Mouse (Mus musculus): ENCODE results near the gene Lin9. TPM values are rescaled to one million over a fixed set of nuclear protein-coding genes. Genes with fewer than 3 reads are reported as not detected.
"Not testable (repeated sequence)": the region's sequence is repeated elsewhere in the genome, so short reads cannot be mapped to it uniquely, and the experiment has no call there.

Gene Lin9
- polyA plus RNA-seq (2015; fragmentation: Nextera tagmentation; extraction: Ambion mirVana): 7.8 and 9.1 TPM in 2 replicates

GRCm38 (mm10) chr1:180641137-180641517 is at the start of gene Lin9:
Lin9 (plus strand) TSS chr1:180641150.
- Histone ChIP-seq H3K4me2 (ENCODE audit: low read length) (peak within 1 kb of the TSS; percentile 93), H3K4me3 (ENCODE audit: low read length) (peak within 1 kb of the TSS; percentile 96), H3K36me3 (ENCODE audit: control insufficient read depth, insufficient read depth, low read length) (no peaks in the 10 kb centered on the region), H3K4me1 (ENCODE audit: control insufficient read depth, insufficient read depth, low read depth, low read length) (peaks cover 16% of the 10 kb centered on the region), H3K9ac (ENCODE audit: low read depth, low read length) (peak within 1 kb of the TSS; percentile 92), H3K27ac (ENCODE audit: low read depth, low read length) (peak within 1 kb of the TSS; percentile 86), H3K9me3 (ENCODE audit: control insufficient read depth, low read length) (no peaks in the 10 kb centered on the region), H3K27me3 (replicated peaks; ENCODE audit: control insufficient read depth, insufficient read depth, low read length) (no peaks in the 10 kb centered on the region)
- under 1% methylated on average over 24 of the region's 47 CpGs for WGBS
- ATAC-seq: peak; percentile 93

GRCm38 (mm10) chr1:180600578-180600977 is 40.4 kb upstream of the Lin9 start:
- no peak for ATAC-seq
- Histone ChIP-seq H3K9ac (ENCODE audit: low read depth, low read length) (no peak overlapping the region), H3K4me2 (ENCODE audit: low read length) (no peak overlapping the region), H3K27ac (ENCODE audit: low read depth, low read length) (no peak overlapping the region), H3K36me3 (ENCODE audit: control insufficient read depth, insufficient read depth, low read length) (peaks cover 55% of the 10 kb centered on the region), H3K4me1 (ENCODE audit: control insufficient read depth, insufficient read depth, low read depth, low read length) (no peaks in the 10 kb centered on the region), H3K27me3 (replicated peaks; ENCODE audit: control insufficient read depth, insufficient read depth, low read length) (no peaks in the 10 kb centered on the region), H3K9me3 (ENCODE audit: control insufficient read depth, low read length) (no peaks in the 10 kb centered on the region), H3K4me3 (ENCODE audit: low read length) (no peak overlapping the region)
- WGBS: 84% methylated on average over 6 of the region's 6 CpGs

GRCm38 (mm10) chr1:180601806-180602205 is 39.1 kb upstream of the Lin9 start:
- no peak overlapping the region for H3K4me3 ChIP-seq (ENCODE audit: low read length)
- H3K27me3 ChIP-seq (replicated peaks; ENCODE audit: control insufficient read depth, insufficient read depth, low read length): no peaks in the 10 kb centered on the region
- ATAC-seq: no peak
- H3K36me3 ChIP-seq (ENCODE audit: control insufficient read depth, insufficient read depth, low read length): peaks cover 46% of the 10 kb centered on the region
- H3K4me2 ChIP-seq (ENCODE audit: low read length): no peak overlapping the region
- H3K4me1 ChIP-seq (ENCODE audit: control insufficient read depth, insufficient read depth, low read depth, low read length): no peaks in the 10 kb centered on the region
- no peak overlapping the region for H3K9ac ChIP-seq (ENCODE audit: low read depth, low read length)
- WGBS: 91% methylated on average over 6 of the region's 6 CpGs
- H3K9me3 ChIP-seq (ENCODE audit: control insufficient read depth, low read length): no peaks in the 10 kb centered on the region
- H3K27ac ChIP-seq (ENCODE audit: low read depth, low read length): no peak overlapping the region

- no peaks in the 10 kb centered on the region for H3K4me1 ChIP-seq (ENCODE audit: control insufficient read depth, insufficient read depth, low read depth, low read length)
- no peak overlapping the region for H3K27ac ChIP-seq (ENCODE audit: low read depth, low read length)
- WGBS: 56% methylated on average over 4 of the region's 4 CpGs
- H3K4me2 ChIP-seq (ENCODE audit: low read length): no peak overlapping the region
- no peaks in the 10 kb centered on the region for H3K27me3 ChIP-seq (replicated peaks; ENCODE audit: control insufficient read depth, insufficient read depth, low read length)
- H3K36me3 ChIP-seq (ENCODE audit: control insufficient read depth, insufficient read depth, low read length): peaks cover 20% of the 10 kb centered on the region
- no peak overlapping the region for H3K9ac ChIP-seq (ENCODE audit: low read depth, low read length)
- H3K9me3 ChIP-seq (ENCODE audit: control insufficient read depth, low read length): no peaks in the 10 kb centered on the region
- ATAC-seq: no peak
- H3K4me3 ChIP-seq (ENCODE audit: low read length): no peak overlapping the region
These were observed 36.4 kb upstream of the Lin9 start for GRCm38 (mm10) chr1:180604579-180604978.

- H3K4me3 ChIP-seq (ENCODE audit: low read length): no peak overlapping the region
- H3K36me3 ChIP-seq (ENCODE audit: control insufficient read depth, insufficient read depth, low read length): peaks cover 9% of the 10 kb centered on the region; the same call in 1 of the 2 replicates
- no peak overlapping the region for H3K27ac ChIP-seq (ENCODE audit: low read depth, low read length)
- no peaks in the 10 kb centered on the region for H3K4me1 ChIP-seq (ENCODE audit: control insufficient read depth, insufficient read depth, low read depth, low read length)
- no peak overlapping the region for H3K9ac ChIP-seq (ENCODE audit: low read depth, low read length)
- no peak overlapping the region for H3K4me2 ChIP-seq (ENCODE audit: low read length)
- no peak for ATAC-seq
- H3K27me3 ChIP-seq (replicated peaks; ENCODE audit: control insufficient read depth, insufficient read depth, low read length): no peaks in the 10 kb centered on the region
- H3K9me3 ChIP-seq (ENCODE audit: control insufficient read depth, low read length): no peaks in the 10 kb centered on the region
- 84% methylated on average over 3 of the region's 3 CpGs for WGBS
These were observed 34.8 kb upstream of the Lin9 start for GRCm38 (mm10) chr1:180606106-180606505.

GRCm38 (mm10) chr1:180606796-180607577 is 34.0 kb upstream of the Lin9 start:
- Histone ChIP-seq H3K36me3 (ENCODE audit: control insufficient read depth, insufficient read depth, low read length) (peaks cover 3% of the 10 kb centered on the region; the same call in 1 of the 2 replicates), H3K4me3 (ENCODE audit: low read length) (no peak overlapping the region), H3K4me2 (ENCODE audit: low read length) (no peak overlapping the region), H3K27ac (ENCODE audit: low read depth, low read length) (no peak overlapping the region), H3K9me3 (ENCODE audit: control insufficient read depth, low read length) (0 out of 2 replicates have a peak, but pooled peaks cover 5% of the 10 kb centered on the region), H3K27me3 (replicated peaks; ENCODE audit: control insufficient read depth, insufficient read depth, low read length) (no peaks in the 10 kb centered on the region), H3K9ac (ENCODE audit: low read depth, low read length) (no peak overlapping the region), H3K4me1 (ENCODE audit: control insufficient read depth, insufficient read depth, low read depth, low read length) (no peaks in the 10 kb centered on the region)
- no peak for ATAC-seq
- 80% methylated on average over 10 of the region's 10 CpGs for WGBS

GRCm38 (mm10) chr1:180607578-180607879 is 33.4 kb upstream of the Lin9 start:
- 71% methylated on average over 2 of the region's 2 CpGs for WGBS
- H3K9me3 ChIP-seq (ENCODE audit: control insufficient read depth, low read length): 0 out of 2 replicates have a peak, but pooled peaks cover 5% of the 10 kb centered on the region
- H3K36me3 ChIP-seq (ENCODE audit: control insufficient read depth, insufficient read depth, low read length): 0 out of 2 replicates have a peak, but pooled peaks cover 2% of the 10 kb centered on the region
- H3K4me1 ChIP-seq (ENCODE audit: control insufficient read depth, insufficient read depth, low read depth, low read length): no peaks in the 10 kb centered on the region
- H3K4me2 ChIP-seq (ENCODE audit: low read length): no peak overlapping the region
- no peaks in the 10 kb centered on the region for H3K27me3 ChIP-seq (replicated peaks; ENCODE audit: control insufficient read depth, insufficient read depth, low read length)
- no peak overlapping the region for H3K27ac ChIP-seq (ENCODE audit: low read depth, low read length)
- H3K9ac ChIP-seq (ENCODE audit: low read depth, low read length): no peak overlapping the region
- no peak for ATAC-seq
- H3K4me3 ChIP-seq (ENCODE audit: low read length): no peak overlapping the region

- not testable (repeated sequence) for H3K4me3 ChIP-seq (ENCODE audit: low read length); H3K27ac ChIP-seq (ENCODE audit: low read depth, low read length); ATAC-seq; H3K9ac ChIP-seq (ENCODE audit: low read depth, low read length); H3K36me3 ChIP-seq (ENCODE audit: control insufficient read depth, insufficient read depth, low read length); H3K9me3 ChIP-seq (ENCODE audit: control insufficient read depth, low read length); H3K27me3 ChIP-seq (replicated peaks; ENCODE audit: control insufficient read depth, insufficient read depth, low read length); H3K4me1 ChIP-seq (ENCODE audit: control insufficient read depth, insufficient read depth, low read depth, low read length); H3K4me2 ChIP-seq (ENCODE audit: low read length)
- WGBS: 94% methylated on average over 10 of the region's 14 CpGs
These were observed 29.1 kb upstream of the Lin9 start for GRCm38 (mm10) chr1:180611842-180612241.

- ATAC-seq: no peak
- no peaks in the 10 kb centered on the region for H3K36me3 ChIP-seq (ENCODE audit: control insufficient read depth, insufficient read depth, low read length)
- no peaks in the 10 kb centered on the region for H3K4me1 ChIP-seq (ENCODE audit: control insufficient read depth, insufficient read depth, low read depth, low read length)
- H3K4me3 ChIP-seq (ENCODE audit: low read length): no peak overlapping the region
- 0 out of 2 replicates have a peak, but pooled peaks cover 2% of the 10 kb centered on the region for H3K9me3 ChIP-seq (ENCODE audit: control insufficient read depth, low read length)
- H3K4me2 ChIP-seq (ENCODE audit: low read length): no peak overlapping the region
- no peak overlapping the region for H3K9ac ChIP-seq (ENCODE audit: low read depth, low read length)
- WGBS: 98% methylated on average over 3 of the region's 3 CpGs
- H3K27me3 ChIP-seq (replicated peaks; ENCODE audit: control insufficient read depth, insufficient read depth, low read length): no peaks in the 10 kb centered on the region
- H3K27ac ChIP-seq (ENCODE audit: low read depth, low read length): no peak overlapping the region
These were observed 24.2 kb upstream of the Lin9 start for GRCm38 (mm10) chr1:180616762-180617161.
